Mouse (Mus musculus): ENCODE data around the gene Epm2a. TPM values are rescaled to one million over a fixed set of nuclear protein-coding genes. Genes with fewer than 3 reads are reported as not detected.
A peak's percentile ranks its signal among the peaks of the same experiment; 100 is the strongest.

Epm2a gene
- polyA plus RNA-seq, 1 experiment = 0.16 TPM

- TF ChIP-seq MAX (IDR thresholded peaks at IDR 0.05) (no peak), USF1 (IDR thresholded peaks at IDR 0.05; ENCODE audit: low read depth) (no peak), CTCF (IDR thresholded peaks at IDR 0.05; ENCODE audit: control insufficient read depth, insufficient read depth, insufficient read length) (no peak), CEBPB (IDR thresholded peaks at IDR 0.05; ENCODE audit: low read depth) (no peak), MYOG (IDR thresholded peaks at IDR 0.05; ENCODE audit: control insufficient read depth, extremely low read depth, insufficient read length) (no peak), MYOD1 (IDR thresholded peaks at IDR 0.05; ENCODE audit: control insufficient read depth, insufficient read length, low read depth) (no peak), FOSL1 (IDR thresholded peaks at IDR 0.05; ENCODE audit: insufficient read depth, low read length, poor library complexity, severe bottlenecking) (no peak)
- no peaks in the 10 kb centered on the region for H3K36me3 ChIP-seq (ENCODE audit: control insufficient read depth, insufficient read depth)
- H3K27me3 ChIP-seq (ENCODE audit: control insufficient read depth, insufficient read depth, insufficient read length) = no peaks in the 10 kb centered on the region
- H3K79me2 ChIP-seq (ENCODE audit: control insufficient read depth, insufficient read depth) = no peaks in the 10 kb centered on the region
- no peak overlapping the region for H3ac ChIP-seq (ENCODE audit: control insufficient read depth, insufficient read length, low read depth)
- no peak overlapping the region for H3K4me3 ChIP-seq (ENCODE audit: insufficient read depth, poor library complexity, severe bottlenecking)
- H3K79me3 ChIP-seq (ENCODE audit: low read depth) = no peaks in the 10 kb centered on the region
Observed at GRCm38 (mm10) chr10:11354609-11355008, 11.4 kb downstream of the Epm2a start.

- no peak overlapping the region for H3ac ChIP-seq (ENCODE audit: control insufficient read depth, insufficient read length, low read depth)
- no peaks in the 10 kb centered on the region for H3K79me3 ChIP-seq (ENCODE audit: low read depth)
- TF ChIP-seq MYOG (IDR thresholded peaks at IDR 0.05; ENCODE audit: control insufficient read depth, extremely low read depth, insufficient read length) (no peak), CTCF (IDR thresholded peaks at IDR 0.05; ENCODE audit: control insufficient read depth, insufficient read depth, insufficient read length) (peak; percentile 32), MAX (IDR thresholded peaks at IDR 0.05) (no peak), MYOD1 (IDR thresholded peaks at IDR 0.05; ENCODE audit: control insufficient read depth, insufficient read length, low read depth) (no peak)
- H3K36me3 ChIP-seq (ENCODE audit: control insufficient read depth, insufficient read depth) = no peaks in the 10 kb centered on the region
- no peaks in the 10 kb centered on the region for H3K79me2 ChIP-seq (ENCODE audit: control insufficient read depth, insufficient read depth)
- no peak overlapping the region for H3K4me3 ChIP-seq (ENCODE audit: insufficient read depth, poor library complexity, severe bottlenecking)
- no peaks in the 10 kb centered on the region for H3K27me3 ChIP-seq (ENCODE audit: control insufficient read depth, insufficient read depth, insufficient read length)
Observed at GRCm38 (mm10) chr10:11361985-11362692, 18.9 kb downstream of the Epm2a start.

DNA sequence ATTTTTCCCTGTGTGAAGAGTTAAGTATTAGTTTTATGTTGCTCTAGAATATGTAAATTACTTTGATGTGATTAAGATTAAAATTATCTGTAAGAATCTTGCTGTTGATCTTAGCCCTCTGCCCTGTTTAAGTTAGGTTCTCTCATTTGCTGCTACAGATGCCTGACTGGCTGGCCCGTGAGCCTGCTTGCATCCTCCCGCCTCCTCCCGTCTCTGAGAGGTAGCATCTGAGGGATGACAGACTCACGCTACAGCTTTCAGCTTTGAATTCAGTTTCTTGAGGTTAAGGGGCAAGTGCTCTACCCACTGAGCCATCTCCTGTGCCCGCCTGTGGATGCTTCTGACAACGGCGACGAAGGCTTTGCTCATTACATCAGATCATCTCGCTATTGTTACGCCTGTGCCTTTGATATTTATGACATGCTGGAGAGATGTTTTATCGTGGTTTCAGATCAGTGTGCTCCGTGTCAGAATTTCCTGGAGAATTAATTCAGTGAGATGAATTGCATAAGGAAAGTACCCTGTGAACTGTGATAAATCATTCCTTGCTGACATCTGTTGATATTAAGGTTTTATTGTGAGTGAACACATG lies 19.8 kb downstream of the Epm2a start:
- Histone ChIP-seq H3K79me2 (ENCODE audit: control insufficient read depth, insufficient read depth) (no peaks in the 10 kb centered on the region), H3K79me3 (ENCODE audit: low read depth) (no peaks in the 10 kb centered on the region), H3K27me3 (ENCODE audit: control insufficient read depth, insufficient read depth, insufficient read length) (no peaks in the 10 kb centered on the region), H3ac (ENCODE audit: control insufficient read depth, insufficient read length, low read depth) (no peak overlapping the region), H3K36me3 (ENCODE audit: control insufficient read depth, insufficient read depth) (no peaks in the 10 kb centered on the region), H3K4me3 (ENCODE audit: insufficient read depth, poor library complexity, severe bottlenecking) (no peak overlapping the region)
- TF ChIP-seq MYOD1 (IDR thresholded peaks at IDR 0.05; ENCODE audit: control insufficient read depth, insufficient read length, low read depth) = no peak
- no peak for TF ChIP-seq MAX (IDR thresholded peaks at IDR 0.05)
- no peak for TF ChIP-seq USF1 (IDR thresholded peaks at IDR 0.05; ENCODE audit: low read depth)
- TF ChIP-seq FOSL1 (IDR thresholded peaks at IDR 0.05; ENCODE audit: insufficient read depth, low read length, poor library complexity, severe bottlenecking) = no peak
- no peak for TF ChIP-seq CEBPB (IDR thresholded peaks at IDR 0.05; ENCODE audit: low read depth)
- no peak for TF ChIP-seq CTCF (IDR thresholded peaks at IDR 0.05; ENCODE audit: control insufficient read depth, insufficient read depth, insufficient read length)
- TF ChIP-seq MYOG (IDR thresholded peaks at IDR 0.05; ENCODE audit: control insufficient read depth, extremely low read depth, insufficient read length) = no peak

DNA sequence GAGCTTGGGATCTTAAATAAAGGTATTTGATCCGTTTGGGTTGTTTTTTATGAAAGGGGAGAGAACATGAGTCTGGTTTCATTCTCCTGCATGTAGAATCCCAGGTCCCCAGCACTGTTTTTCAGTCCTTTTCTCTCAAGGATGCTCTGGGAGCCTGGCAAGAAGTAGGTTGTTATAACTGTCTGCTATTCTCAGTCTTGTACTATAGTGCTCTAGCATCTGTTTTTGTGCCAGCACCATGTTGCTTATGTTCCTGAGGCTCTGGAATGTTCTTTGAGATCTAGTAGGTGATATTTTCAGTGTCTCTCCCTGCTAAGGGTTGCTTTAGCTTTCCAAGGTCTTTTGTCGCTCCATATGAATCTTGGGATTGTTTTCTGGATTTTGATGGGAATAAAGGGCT lies 38.1 kb downstream of the Epm2a start:
- Histone ChIP-seq H3ac (ENCODE audit: control insufficient read depth, insufficient read length, low read depth) (no peak overlapping the region), H3K79me3 (ENCODE audit: low read depth) (no peaks in the 10 kb centered on the region), H3K36me3 (ENCODE audit: control insufficient read depth, insufficient read depth) (no peaks in the 10 kb centered on the region), H3K27me3 (ENCODE audit: control insufficient read depth, insufficient read depth, insufficient read length) (no peaks in the 10 kb centered on the region), H3K4me3 (ENCODE audit: insufficient read depth, poor library complexity, severe bottlenecking) (no peak overlapping the region), H3K79me2 (ENCODE audit: control insufficient read depth, insufficient read depth) (no peaks in the 10 kb centered on the region)
- TF ChIP-seq FOSL1 (IDR thresholded peaks at IDR 0.05; ENCODE audit: insufficient read depth, low read length, poor library complexity, severe bottlenecking) (no peak), MYOG (IDR thresholded peaks at IDR 0.05; ENCODE audit: control insufficient read depth, extremely low read depth, insufficient read length) (no peak), MAX (IDR thresholded peaks at IDR 0.05) (no peak), USF1 (IDR thresholded peaks at IDR 0.05; ENCODE audit: low read depth) (no peak), CTCF (IDR thresholded peaks at IDR 0.05; ENCODE audit: control insufficient read depth, insufficient read depth, insufficient read length) (no peak), MYOD1 (IDR thresholded peaks at IDR 0.05; ENCODE audit: control insufficient read depth, insufficient read length, low read depth) (no peak), CEBPB (IDR thresholded peaks at IDR 0.05; ENCODE audit: low read depth) (no peak)

GRCm38 (mm10) chr10:11410926-11411325 lies 67.7 kb downstream of the Epm2a start:
- no peaks in the 10 kb centered on the region for H3K79me3 ChIP-seq (ENCODE audit: low read depth)
- H3K4me3 ChIP-seq (ENCODE audit: insufficient read depth, poor library complexity, severe bottlenecking) = no peak overlapping the region
- no peaks in the 10 kb centered on the region for H3K79me2 ChIP-seq (ENCODE audit: control insufficient read depth, insufficient read depth)

More at GRCm38 (mm10) chr10:11410926-11411325, 67.7 kb downstream of the Epm2a start:
- no peaks in the 10 kb centered on the region for H3K36me3 ChIP-seq (ENCODE audit: control insufficient read depth, insufficient read depth)
- TF ChIP-seq CTCF (IDR thresholded peaks at IDR 0.05; ENCODE audit: control insufficient read depth, insufficient read depth, insufficient read length) = no peak
- TF ChIP-seq FOSL1 (IDR thresholded peaks at IDR 0.05; ENCODE audit: insufficient read depth, low read length, poor library complexity, severe bottlenecking) = no peak
- TF ChIP-seq MAX (IDR thresholded peaks at IDR 0.05) = no peak
- no peak for TF ChIP-seq CEBPB (IDR thresholded peaks at IDR 0.05; ENCODE audit: low read depth)
- no peak for TF ChIP-seq MYOD1 (IDR thresholded peaks at IDR 0.05; ENCODE audit: control insufficient read depth, insufficient read length, low read depth)
- TF ChIP-seq MYOG (IDR thresholded peaks at IDR 0.05; ENCODE audit: control insufficient read depth, extremely low read depth, insufficient read length) = no peak
- no peak for TF ChIP-seq USF1 (IDR thresholded peaks at IDR 0.05; ENCODE audit: low read depth)
- H3ac ChIP-seq (ENCODE audit: control insufficient read depth, insufficient read length, low read depth) = no peak overlapping the region
- no peaks in the 10 kb centered on the region for H3K27me3 ChIP-seq (ENCODE audit: control insufficient read depth, insufficient read depth, insufficient read length)
